Mouse (Mus musculus) cortical plate, adult 2 months (tissue): Measurements from ENCODE around the gene Il2rb. TPM values are rescaled to one million over a fixed set of nuclear protein-coding genes. Genes with fewer than 3 reads are reported as not detected.

Source experiments
- H3K27ac ChIP-seq: fragments of 200-500 bp; 2 replicates; pipeline ENCODE4 v1.5.1; 2012; ENCODE audit warnings: low read length, control low read depth, inconsistent platforms; ENCODE audit not compliant: insufficient read depth
- H3K4me1 ChIP-seq: fragments of 200-500 bp; 2 replicates; pipeline ENCODE4 v1.6.1; 2011; ENCODE audit warnings: low read length; ENCODE audit not compliant: control insufficient read depth, insufficient read depth
- H3K4me3 ChIP-seq: fragments of 200-500 bp; 2 replicates; pipeline ENCODE4 v1.5.1; 2011; ENCODE audit warnings: mild to moderate bottlenecking, low read length, control low read depth; ENCODE audit not compliant: insufficient read depth
- CTCF ChIP-seq: fragments of 200-500 bp; IDR thresholded peaks from 2 replicates; pipeline ENCODE4 v1.5.1; 2011; ENCODE audit warnings: mild to moderate bottlenecking, control low read depth, low read length; ENCODE audit not compliant: insufficient read depth; ENCODE audit errors: extremely low read depth
- POLR2A ChIP-seq: fragments of 200-500 bp; IDR thresholded peaks from 2 replicates; pipeline ENCODE4 v1.6.1; 2011; ENCODE audit warnings: mild to moderate bottlenecking, low read length, control low read depth; ENCODE audit not compliant: insufficient read depth; ENCODE audit errors: extremely low read depth
- polyA plus RNA-seq: library from polyadenylated mRNA; depleted of rRNA; stranded (reverse); fragments of >200 nt; gene quantifications from 2 replicates; pipeline ENCODE4 v1.2.3, GENCODE M21; 2012

Il2rb gene
- polyA plus RNA-seq, 1 experiment = 0.29 TPM

GRCm38 (mm10) chr15:78509297-78509899 lies 14.3 kb upstream of the Il2rb start:
- TF ChIP-seq CTCF (no peak), POLR2A (no peak)
- H3K4me1 ChIP-seq = no peaks in the 10 kb centered on the region
- H3K4me3 ChIP-seq = no peak overlapping the region
- no peak overlapping the region for H3K27ac ChIP-seq

- no peaks in the 10 kb centered on the region for H3K4me1 ChIP-seq
- no peak for TF ChIP-seq CTCF
- no peak for TF ChIP-seq POLR2A
- H3K27ac ChIP-seq = no peak overlapping the region
- H3K4me3 ChIP-seq = no peak overlapping the region
Observed at GRCm38 (mm10) chr15:78508443-78508842, 13.4 kb upstream of the Il2rb start.

- H3K27ac ChIP-seq = no peak overlapping the region
- H3K4me1 ChIP-seq = no peaks in the 10 kb centered on the region
- H3K4me3 ChIP-seq = no peak overlapping the region
- TF ChIP-seq POLR2A (no peak), CTCF (no peak)
Observed at GRCm38 (mm10) chr15:78505541-78505940, 10.5 kb upstream of the Il2rb start.

GRCm38 (mm10) chr15:78504816-78505215 lies 9.7 kb upstream of the Il2rb start:
- no peaks in the 10 kb centered on the region for H3K4me1 ChIP-seq
- TF ChIP-seq POLR2A (no peak), CTCF (no peak)
- H3K27ac ChIP-seq = no peak overlapping the region
- H3K4me3 ChIP-seq = no peak overlapping the region

GRCm38 (mm10) chr15:78504013-78504412 lies 8.9 kb upstream of the Il2rb start:
- Histone ChIP-seq H3K4me3 (no peak overlapping the region), H3K27ac (no peak overlapping the region), H3K4me1 (no peaks in the 10 kb centered on the region)
- TF ChIP-seq CTCF (no peak), POLR2A (no peak)

GRCm38 (mm10) chr15:78502437-78503132 lies 7.5 kb upstream of the Il2rb start:
- H3K27ac ChIP-seq = no peak overlapping the region
- no peaks in the 10 kb centered on the region for H3K4me1 ChIP-seq
- TF ChIP-seq CTCF (no peak), POLR2A (no peak)
- H3K4me3 ChIP-seq = no peak overlapping the region

DNA sequence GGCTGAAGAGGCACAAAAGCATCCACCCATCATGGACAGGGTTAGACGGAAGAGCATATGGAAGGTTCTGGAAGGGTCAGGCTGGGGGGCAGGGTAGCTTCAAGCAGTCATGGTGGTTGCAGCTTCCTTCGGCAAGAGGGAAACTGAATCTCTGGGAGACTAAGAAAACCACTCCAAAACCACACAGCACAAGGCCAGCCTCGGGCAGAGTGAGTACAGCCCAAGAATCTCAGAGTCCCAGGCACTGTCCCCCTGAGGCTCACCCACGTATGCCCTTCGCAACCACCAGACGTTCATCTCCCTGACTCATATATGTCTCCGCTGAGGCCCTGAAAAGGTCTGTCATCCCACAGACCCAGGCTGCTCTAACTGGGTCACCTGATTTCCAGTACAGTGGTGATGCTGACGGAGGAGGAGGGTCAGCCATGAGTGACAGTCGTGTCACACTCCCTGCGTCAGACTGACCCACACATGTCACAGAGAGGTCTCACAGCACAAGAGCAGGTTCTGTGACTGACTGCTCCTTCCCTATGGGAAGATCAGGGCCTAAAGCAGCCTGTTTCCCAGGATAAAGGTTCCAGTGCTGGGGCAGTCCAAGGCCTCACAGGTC lies 1.6 kb downstream of the Il2rb start:
- Histone ChIP-seq H3K4me3 (no peak overlapping the region), H3K4me1 (no peaks in the 10 kb centered on the region), H3K27ac (no peak overlapping the region)
- TF ChIP-seq CTCF (no peak), POLR2A (no peak)

GRCm38 (mm10) chr15:78491301-78491700 lies 3.8 kb downstream of the Il2rb start:
- H3K4me1 ChIP-seq = no peaks in the 10 kb centered on the region
- no peak for TF ChIP-seq POLR2A
- TF ChIP-seq CTCF = no peak
- no peak overlapping the region for H3K27ac ChIP-seq
- H3K4me3 ChIP-seq = no peak overlapping the region

GRCm38 (mm10) chr15:78489906-78490305 lies 5.2 kb downstream of the Il2rb start:
- H3K4me1 ChIP-seq = no peaks in the 10 kb centered on the region
- no peak overlapping the region for H3K4me3 ChIP-seq
- TF ChIP-seq POLR2A = no peak
- TF ChIP-seq CTCF = no peak
- H3K27ac ChIP-seq = no peak overlapping the region

DNA sequence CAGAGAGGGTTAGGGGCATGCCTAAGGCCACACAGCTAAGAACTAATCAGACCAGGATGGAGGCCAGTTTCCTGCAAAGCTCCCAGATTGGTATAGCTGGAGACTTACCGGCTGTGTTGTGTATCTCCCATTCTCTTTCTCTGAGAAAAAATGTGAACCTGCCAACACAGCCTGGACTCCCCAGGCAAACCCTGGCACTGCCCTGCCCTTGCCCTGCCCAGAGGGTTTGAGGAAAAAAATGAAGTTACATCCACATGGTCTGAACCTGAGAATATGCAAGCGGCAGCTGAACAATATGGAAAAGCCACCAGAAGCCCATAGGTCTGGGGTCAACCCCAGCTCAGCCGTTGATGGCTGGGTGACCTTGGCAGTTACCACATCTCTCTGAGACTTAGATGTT lies 5.8 kb downstream of the Il2rb start:
- H3K4me3 ChIP-seq = no peak overlapping the region

More for the DNA sequence above, 5.8 kb downstream of the Il2rb start:
- H3K27ac ChIP-seq = no peak overlapping the region
- TF ChIP-seq POLR2A (no peak), CTCF (no peak)
- no peaks in the 10 kb centered on the region for H3K4me1 ChIP-seq
